Comparison of ENCODE assay signal across 19 mouse cellular contexts in genomic region chr10:69333212-69333611, GRCm38 (mm10).
"Had no signal": no experiment of that assay in that cellular context is flagged by ENCODE, and none has a peak within 500 bp of the region (broad histone marks: within the 10 kb centered on the region; RNA-seq: fewer than 3 reads in every experiment).

No protein-coding gene starts in this region.

- H3K4me2 ChIP-seq: lung, embryonic 14.5 days; midbrain, embryonic 13.5 days; midbrain, embryonic 15.5 days; neural tube, embryonic 13.5 days; neural tube, embryonic 15.5 days had no signal

- H3K27me3 ChIP-seq: midbrain, embryonic 13.5 days; midbrain, embryonic 15.5 days; neural tube, embryonic 13.5 days; neural tube, embryonic 15.5 days had no signal

- H3K4me3 ChIP-seq: midbrain, embryonic 10.5 days; midbrain, embryonic 13.5 days; midbrain, embryonic 15.5 days; myocyte; neural tube, embryonic 13.5 days; neural tube, embryonic 15.5 days had no signal

- ATAC-seq: midbrain, embryonic 13.5 days; midbrain, embryonic 15.5 days had no signal

- H3K4me1 ChIP-seq: midbrain, embryonic 10.5 days had no signal

- H3K9me3 ChIP-seq: midbrain, embryonic 10.5 days; midbrain, embryonic 13.5 days; midbrain, embryonic 15.5 days; neural tube, embryonic 13.5 days; neural tube, embryonic 15.5 days had no signal

- H3K27ac ChIP-seq: liver, embryonic 14.5 days; midbrain, embryonic 10.5 days; midbrain, embryonic 13.5 days; midbrain, embryonic 15.5 days; neural tube, embryonic 13.5 days; neural tube, embryonic 15.5 days had no signal

- DNase-seq: lung, adult 18-20 months; lung, embryonic 14.5 days; lung, postnatal 10 days; lung, postnatal 4 days; retina, postnatal 1 day; right cerebral cortex, adult 18-20 months; right cerebral cortex, postnatal 25 days; right cerebral cortex, postnatal 4 days; spleen, adult 18-20 months; thymus, adult 18-20 months; thymus, postnatal 14 days; thymus, postnatal 36 days had no signal

- H3K36me3 ChIP-seq: midbrain, embryonic 15.5 days; neural tube, embryonic 15.5 days had no signal

- H3K9ac ChIP-seq: liver, embryonic 14.5 days; lung, embryonic 14.5 days; midbrain, embryonic 13.5 days; midbrain, embryonic 15.5 days; neural tube, embryonic 13.5 days; neural tube, embryonic 15.5 days had no signal
